Mouse (Mus musculus): ENCODE data around the gene Myod1.

The Myod1 gene

DNA sequence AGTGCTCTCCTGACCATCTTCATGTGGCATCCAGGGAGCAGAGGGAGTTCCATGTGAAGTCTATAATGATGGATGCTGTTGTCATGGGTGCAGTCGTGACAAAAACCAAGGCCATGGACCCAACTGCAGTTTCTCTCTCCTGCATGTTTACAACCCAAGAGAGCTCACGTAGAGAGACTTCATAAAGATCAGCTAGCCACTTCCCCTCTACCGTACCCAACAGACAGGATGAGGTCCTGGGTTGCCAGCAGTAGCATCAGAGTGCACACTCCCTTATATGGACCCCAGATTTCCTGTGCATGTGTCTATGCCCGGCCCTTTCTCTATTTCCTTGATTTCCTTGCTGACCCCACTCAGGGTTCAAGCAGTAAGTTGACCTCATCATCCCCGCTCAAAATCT, 15.4 kb downstream of the Myod1 start:
- no peak for DNase-seq (ENCODE audit: low spot score in 2 of 2)

DNA sequence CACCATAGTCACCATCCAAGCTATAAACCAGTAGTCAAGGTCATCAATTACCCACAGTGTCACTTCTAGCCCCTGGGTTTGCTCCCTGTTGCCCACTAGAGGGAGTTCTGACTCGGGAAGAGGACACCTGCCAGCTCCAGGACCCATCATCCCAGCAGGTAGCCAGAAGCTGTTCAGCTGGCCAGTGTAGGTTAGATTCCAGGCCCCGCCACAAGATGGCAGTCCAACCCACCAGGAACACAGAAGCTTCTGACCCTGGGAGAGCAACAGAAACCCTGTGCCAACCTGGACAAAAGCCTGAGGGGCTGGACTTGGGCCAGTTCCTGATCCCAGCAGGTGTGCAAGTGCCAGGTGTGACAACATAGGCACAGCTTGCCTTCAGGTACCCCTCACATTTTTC, 16.8 kb downstream of the Myod1 start:
- DNase-seq (ENCODE audit: low spot score in 2 of 2), result peak; percentile 68 to 77

DNA sequence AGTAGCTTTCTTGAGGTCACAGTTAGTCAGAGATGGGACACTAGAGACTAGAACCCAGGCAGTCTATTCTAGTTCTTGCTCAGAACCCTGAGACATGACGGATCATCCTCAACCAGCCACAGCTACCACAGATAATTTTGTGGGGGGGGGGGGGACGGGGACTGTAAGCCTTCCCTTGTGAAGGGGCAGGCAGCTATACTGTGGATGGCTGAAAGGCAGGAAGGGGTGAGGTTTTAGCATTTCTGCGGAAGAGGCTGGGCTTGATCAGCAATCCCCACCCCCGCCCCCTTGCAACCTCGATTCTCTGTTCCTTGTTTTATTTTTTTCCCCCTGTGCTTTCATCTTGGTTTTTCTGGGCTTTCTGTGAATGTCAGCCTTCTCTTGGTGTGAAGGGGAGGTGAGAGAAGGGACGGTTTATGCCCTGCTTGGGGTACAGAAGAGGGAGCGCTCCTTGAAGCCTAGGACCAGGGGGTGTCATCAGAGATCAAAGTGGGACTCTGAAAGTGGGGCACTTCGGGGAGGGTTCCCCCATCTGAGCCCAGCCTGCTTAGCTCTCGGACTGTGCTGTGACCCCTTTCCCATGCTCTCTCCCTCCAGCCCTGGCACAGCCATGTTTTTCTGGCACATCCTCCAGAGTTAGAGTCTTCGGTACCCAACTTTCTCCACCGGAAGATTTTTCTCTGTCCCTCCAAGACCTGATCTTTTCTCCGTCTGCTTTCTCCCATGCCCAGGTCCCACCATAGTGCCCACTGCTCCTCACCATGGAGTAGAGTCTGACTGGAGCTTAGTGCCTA, 17.6 kb downstream of the Myod1 start:
- no peak for DNase-seq (ENCODE audit: low spot score in 2 of 2)

DNA sequence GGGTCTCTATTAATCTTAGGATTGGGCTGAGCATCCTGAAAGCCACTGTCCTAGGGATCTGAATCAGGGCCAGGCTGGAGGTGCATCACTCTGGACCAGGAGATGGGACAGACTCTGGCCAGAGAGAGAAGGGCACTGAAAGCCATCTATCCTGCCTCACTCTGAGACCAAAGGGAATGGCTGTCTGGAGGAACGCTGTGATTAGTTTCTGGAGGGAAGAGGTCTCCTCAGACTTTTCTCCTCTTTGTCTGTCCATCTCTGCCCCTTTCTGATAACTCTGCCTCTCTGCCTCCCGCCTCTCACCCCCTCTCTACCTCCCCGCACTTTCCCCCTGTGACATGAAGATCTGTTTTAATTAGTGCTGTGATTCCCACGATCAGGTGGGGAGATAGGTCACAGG, 18.7 kb downstream of the Myod1 start:
- no peak for DNase-seq (ENCODE audit: low spot score in 2 of 2)

DNA sequence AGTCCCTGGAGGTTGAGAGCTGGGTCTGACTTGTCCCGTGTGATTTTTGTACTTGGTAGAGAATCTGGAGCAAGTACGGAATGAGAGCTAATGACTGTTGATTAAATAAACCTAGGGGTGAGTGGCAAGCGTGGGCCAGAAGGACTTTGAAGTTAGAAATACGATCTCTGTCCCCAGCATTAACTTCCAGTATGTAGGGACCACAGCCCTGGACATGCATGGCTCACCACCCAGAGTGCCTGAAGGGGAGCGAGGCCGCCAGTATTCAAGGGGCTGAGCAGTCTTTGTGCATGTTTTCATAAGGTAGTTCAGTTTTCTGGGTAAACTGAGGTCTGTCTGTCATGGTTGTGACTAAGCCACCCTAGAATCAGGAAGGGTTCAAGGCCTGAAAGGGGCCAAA, 19.3 kb downstream of the Myod1 start:
- no peak for DNase-seq (ENCODE audit: low spot score in 2 of 2)

DNA sequence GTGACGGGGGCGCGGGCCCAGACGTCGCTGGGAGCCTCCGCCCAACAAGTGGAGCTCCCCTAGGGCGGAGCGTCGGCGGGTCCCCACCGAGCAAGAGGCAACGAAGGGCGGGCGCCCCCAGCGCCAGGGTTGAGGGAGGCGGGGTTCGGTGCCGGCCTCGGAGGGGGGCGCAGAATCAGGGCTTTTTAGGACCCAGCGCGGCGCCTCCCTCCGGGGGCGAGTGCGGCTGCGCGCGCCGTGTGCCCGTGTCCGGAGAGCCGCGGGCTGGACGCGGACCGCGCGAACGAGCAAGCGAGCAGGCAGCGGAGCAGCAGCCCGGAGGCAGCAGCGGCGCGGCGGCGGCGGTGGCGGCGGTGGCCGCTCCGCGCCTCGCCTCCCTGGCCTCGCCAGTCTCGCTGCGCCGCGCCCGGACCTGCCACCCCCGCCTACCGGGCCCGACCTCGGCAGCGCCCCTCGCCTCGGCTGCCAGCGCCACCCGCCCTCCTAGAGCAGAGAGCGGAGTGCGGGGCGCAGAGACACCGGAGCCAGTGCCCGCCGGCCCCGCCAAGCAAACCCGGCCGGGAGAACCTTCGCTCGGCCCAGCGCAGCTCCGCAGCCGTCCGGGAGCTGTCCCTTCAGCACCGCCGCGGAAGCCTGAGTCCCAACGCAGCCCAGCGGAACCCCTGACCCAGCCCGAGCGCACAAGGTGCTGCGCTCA, 20.1 kb downstream of the Myod1 start, which contains the start of gene Kcnc1:
Kcnc1 (plus strand) TSS at position 267 of the 697 bp plus-strand sequence.
- peak; percentile 57 to 74 for DNase-seq (ENCODE audit: low spot score in 2 of 2)

DNA sequence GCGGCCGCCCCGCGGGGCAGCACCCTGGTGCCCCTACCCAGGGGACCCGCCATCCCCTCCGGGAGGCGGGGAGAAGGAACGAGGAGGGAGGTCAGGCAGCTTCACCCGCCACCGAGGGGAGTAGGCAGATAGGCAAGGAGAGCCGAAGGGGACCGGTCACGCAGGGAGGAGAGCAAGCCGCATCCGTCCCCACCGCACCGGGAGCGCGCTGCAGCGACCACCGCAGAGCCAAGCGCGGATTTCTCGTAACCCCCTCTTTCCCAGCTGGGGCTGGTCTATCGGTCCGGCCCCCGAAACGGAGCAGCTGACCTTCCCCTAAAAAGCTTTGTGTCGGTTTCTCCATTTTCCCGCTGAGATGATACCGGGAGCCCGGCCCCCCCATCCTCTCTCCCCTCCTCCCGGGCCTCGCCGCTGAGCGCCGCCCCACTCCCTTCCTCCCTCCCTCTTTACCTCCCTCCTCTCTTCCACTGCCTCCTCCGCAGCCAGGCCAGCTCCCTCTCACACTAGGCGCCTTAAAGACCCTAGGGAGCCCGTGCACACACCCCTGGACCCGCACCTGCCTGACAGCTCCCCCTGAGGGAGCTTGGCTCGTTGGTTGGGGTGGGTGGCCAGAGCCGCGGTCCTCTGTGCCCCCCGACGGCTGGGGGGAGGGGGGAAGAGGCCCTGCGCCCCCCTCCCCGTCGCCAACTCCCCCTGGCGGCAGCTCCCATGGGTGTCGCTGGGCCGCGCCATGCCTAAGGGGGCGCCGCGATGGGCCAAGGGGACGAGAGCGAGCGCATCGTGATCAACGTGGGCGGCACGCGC, 20.9 kb downstream of the Myod1 start:
- peak; percentile 62 to 69 for DNase-seq (ENCODE audit: low spot score in 2 of 2)

DNA sequence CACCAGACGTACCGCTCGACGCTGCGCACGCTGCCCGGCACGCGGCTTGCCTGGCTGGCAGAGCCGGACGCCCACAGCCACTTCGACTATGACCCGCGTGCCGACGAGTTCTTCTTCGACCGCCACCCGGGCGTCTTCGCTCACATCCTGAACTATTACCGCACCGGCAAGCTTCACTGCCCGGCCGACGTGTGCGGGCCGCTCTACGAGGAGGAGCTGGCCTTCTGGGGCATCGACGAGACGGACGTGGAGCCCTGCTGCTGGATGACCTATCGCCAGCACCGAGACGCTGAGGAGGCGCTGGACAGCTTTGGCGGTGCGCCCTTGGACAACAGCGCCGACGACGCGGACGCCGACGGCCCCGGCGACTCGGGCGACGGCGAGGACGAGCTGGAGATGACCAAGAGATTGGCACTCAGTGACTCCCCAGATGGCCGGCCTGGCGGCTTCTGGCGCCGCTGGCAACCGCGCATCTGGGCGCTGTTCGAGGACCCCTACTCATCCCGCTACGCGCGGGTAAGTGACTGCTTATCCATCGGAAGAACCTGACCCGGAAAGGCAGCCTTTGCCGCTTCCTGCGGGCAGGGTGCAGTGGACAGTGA, 21.6 kb downstream of the Myod1 start:
- DNase-seq (ENCODE audit: low spot score in 2 of 2), result no peak

DNA sequence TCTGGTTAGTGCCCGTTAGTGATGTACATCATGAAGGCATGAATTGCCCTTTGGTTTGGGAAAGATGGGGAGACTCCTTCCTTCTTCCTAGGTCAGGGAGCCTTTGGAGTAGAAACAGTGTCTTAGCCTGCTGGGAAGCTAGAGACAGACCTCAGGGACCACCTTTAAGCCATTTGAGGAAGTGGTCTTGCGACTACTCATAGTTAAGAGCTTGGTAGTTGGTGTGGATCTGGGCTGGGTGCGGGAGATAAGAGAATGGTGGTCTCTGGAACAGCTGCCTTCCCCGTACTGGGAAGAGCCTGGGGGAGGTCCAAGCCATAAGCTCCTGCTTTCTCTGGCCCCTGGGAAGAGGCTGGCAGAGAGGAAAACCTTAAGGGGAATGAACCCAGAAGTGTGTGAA, 22.3 kb downstream of the Myod1 start:
- DNase-seq (ENCODE audit: low spot score in 2 of 2), result no peak

DNA sequence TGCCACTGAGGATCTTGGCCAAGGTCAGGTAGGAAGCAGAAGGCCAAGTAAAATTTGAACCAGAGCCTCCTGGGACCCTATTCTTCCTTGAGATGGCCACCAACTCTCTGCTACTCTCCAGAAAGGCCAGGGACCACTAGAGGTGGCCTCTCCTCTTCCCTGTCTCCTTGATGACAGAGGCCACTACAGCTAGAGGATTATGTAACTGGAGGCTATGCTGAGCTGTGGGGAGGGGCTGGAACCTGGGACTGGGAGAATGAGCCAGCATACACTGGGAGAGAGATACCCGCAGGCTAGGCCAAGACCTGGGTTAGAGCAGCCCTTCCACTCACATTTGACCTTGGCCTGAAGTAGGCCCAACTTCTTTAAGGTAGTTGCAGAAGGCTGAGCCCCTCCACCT, 23.4 kb downstream of the Myod1 start:
- no peak for DNase-seq (ENCODE audit: low spot score in 2 of 2)

DNA sequence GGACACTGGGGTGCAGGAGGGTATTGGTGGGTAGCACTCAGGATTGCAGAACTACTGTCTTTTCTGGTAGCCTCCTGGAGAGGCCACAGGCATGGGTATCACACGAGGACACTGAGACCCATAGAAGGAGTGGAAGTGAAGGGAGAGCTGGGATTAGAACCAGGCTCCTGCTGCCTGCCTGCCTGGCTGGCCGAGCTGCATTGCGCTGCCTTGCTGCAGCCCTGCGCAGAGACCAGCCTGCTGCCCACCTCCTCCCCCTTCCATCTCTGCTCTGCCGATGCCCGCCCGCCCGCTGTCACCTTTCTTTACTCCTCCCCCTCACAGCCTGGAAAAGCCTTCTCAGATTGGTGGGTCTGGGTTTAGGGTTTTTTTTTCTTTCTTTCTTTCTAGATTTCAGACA, 24.1 kb downstream of the Myod1 start:
- DNase-seq (ENCODE audit: low spot score in 2 of 2), result no peak

DNA sequence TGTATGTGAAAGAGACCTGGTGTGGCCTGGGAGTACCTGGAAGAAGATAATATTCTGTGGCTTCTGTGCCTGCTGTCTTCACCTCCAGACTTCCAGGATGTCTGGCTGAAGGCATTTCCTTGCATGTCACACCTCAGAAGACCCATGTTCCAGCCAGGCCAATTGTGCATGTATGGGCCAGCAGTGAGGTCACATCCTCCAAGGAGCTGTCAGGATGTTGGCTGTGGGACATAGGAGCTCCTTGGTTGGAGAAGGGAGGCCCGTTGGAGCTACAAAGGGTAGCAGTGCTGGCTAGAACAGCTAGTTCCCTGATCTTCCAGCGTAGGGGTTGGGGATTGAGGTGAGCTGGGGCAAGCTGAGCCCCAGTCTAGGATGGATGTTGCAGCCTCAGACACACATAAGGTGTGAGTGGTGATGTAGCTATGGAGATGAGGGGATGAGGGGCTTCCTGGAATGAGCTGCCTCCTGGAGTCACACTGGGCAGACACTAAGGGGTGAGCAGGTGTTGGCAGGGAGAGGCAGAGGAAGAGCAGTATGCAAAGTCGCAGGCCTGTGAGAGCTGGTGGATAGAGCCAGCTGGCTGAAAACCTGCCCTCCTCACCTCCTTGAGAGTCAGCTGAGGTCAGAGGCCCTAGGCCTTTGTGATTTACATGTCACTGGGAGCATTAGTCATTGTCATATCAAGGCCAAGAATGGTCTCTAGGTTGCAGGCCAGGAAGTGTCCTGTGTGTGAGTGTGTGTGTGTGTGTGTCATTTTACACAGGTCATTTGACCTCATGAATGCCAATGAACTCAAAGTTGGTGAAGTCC, 25.3 kb downstream of the Myod1 start:
- no peak for DNase-seq (ENCODE audit: low spot score in 2 of 2)

DNA sequence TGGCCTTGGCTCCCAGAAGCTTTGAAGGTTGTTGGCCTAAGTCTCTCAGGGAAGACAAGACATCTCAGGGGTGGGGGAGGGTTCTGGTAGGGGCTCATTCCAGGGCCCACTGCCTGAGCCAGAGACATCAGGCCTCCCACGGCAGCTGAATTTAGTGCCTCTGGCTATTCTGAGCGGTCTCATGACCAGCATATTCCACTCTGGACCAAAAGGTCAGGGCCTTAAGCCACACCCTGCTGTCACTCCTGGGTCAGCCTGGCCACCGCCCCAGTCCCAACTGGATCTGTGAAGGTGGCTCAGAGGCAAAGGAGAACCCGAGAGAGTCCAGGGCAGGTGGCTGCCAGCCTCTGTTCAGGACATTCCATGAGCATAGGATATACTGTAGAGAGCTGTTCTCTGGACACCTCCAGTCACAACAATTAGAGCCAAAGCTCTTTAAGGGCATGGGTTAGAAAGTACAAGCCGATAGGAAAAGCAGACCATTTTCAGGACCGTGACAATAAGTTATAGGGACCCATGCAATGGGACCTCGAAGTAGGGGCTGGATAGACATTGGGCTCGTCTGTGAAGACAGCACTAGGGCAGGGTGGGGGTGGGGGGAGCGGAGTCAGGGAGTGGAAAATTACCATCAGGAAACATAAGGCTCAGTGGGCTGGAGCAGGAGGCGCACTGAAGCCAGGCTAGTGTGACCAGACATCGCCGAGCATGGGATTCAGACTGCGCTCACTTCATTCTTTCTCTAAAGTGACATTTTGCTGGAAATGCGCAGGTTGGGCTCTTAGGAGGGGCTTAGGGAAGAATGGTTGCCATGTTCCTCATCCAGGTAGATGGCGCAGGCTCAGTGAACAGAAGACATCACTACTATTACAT, 27.6 kb downstream of the Myod1 start:
- no peak for DNase-seq (ENCODE audit: low spot score in 2 of 2)

DNA sequence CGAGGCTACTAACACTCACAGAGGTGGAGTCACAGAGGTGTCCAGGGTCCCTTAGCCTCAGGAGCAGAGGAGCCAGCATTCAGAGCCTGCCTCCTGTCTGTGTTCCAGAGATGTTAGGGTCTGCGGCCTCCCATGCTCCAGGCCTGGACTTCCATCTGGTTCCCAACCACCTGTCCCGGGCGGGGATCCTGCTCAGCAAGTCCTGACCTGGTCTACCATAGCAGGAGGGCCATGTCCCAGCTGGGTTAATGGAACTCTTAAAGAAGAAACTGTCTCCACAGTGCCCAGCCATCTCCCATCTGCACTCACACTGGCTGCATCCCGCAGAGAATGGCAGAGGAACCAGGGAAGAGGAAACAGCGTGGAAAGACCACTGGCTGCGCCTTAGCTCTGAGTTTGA, 28.5 kb downstream of the Myod1 start:
- no peak for DNase-seq (ENCODE audit: low spot score in 2 of 2)

DNA sequence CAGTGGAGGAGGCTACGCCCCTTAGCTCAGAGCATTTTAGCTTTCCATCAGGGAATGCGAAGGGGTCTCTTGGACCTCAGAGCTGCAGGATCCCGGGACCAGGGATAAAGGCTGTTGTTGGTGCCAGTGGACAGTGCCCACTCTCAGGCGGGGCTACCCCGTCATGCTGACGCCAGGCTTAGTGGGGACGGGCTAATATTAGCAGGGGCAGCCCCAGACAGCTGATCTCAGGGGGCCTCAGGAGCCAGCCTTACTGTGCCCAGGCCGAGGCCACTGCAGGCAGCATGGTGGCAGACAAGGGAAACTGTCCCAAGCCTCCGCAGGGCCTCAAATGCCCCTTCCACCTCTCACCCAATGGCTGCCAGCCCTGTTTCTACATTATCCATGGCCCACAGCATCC, 32.3 kb downstream of the Myod1 start:
- DNase-seq (ENCODE audit: low spot score in 2 of 2), result no peak

DNA sequence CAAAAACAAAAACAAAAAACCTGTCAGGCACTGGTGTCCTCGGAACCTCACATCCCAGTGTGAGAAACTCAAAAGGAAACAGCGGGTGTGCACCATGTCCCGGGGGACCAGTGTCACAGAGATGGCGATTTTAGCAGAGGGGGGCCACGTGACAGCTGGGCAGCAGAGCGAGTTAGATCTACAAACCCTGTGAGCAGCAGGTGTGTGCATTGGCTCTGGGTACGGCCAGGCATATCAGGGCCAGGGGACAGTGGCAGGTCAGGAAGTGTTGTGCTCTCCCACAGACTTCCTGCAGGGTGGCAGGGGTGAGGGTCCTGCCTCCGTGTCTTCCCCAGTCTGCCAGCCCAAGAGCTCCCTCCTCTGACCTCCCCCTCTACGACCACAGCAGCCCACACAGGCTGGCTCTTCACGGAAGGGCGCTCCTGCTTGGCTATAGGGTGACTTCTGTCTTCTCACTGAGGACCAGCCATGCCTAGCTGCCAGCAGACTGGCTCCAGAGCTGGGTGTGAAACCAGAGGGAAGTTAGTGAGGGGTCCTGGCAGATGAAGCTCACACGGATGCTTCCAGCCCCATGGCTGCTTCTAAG, 33.0 kb downstream of the Myod1 start:
- DNase-seq (ENCODE audit: low spot score in 2 of 2), result no peak

DNA sequence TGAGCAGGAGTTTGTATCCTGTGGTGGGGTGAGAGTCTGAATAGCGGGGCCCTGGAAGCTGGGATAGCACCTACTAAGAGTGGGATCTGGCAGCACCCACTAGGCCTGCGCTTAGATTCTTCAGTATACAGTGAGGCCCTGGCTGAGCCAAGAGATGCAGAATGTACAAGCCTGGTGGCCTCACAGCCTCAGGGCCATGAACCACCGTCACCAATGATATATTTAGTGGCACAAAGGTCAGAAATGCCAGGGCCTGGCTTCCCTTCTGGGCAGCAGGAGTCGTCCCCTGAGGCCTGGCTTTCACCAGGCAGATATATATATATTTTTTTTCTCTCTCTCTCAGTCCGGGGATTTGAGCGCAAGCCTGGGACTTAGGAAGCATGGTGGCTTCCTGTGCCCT, 34.5 kb downstream of the Myod1 start:
- DNase-seq (ENCODE audit: low spot score in 2 of 2), result no peak

DNA sequence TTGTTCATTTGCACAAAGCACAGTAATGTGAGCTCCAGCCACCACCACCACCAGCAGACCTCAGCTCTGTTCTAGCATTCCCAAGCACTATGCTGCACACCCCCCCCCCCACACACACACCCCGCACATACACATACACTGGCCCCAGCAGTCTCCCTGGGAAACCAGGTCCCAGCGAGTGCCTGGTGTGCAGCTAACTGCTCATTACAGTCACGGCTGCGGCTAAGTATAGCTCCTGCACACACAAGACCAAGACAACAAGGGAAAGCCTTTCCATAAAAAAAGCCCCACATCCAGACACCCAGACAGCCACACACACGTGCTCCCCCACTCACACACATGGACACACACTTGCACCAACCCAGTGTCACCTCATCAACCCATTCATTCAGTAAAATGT, 36.5 kb downstream of the Myod1 start:
- DNase-seq (ENCODE audit: low spot score in 2 of 2), result no peak

DNA sequence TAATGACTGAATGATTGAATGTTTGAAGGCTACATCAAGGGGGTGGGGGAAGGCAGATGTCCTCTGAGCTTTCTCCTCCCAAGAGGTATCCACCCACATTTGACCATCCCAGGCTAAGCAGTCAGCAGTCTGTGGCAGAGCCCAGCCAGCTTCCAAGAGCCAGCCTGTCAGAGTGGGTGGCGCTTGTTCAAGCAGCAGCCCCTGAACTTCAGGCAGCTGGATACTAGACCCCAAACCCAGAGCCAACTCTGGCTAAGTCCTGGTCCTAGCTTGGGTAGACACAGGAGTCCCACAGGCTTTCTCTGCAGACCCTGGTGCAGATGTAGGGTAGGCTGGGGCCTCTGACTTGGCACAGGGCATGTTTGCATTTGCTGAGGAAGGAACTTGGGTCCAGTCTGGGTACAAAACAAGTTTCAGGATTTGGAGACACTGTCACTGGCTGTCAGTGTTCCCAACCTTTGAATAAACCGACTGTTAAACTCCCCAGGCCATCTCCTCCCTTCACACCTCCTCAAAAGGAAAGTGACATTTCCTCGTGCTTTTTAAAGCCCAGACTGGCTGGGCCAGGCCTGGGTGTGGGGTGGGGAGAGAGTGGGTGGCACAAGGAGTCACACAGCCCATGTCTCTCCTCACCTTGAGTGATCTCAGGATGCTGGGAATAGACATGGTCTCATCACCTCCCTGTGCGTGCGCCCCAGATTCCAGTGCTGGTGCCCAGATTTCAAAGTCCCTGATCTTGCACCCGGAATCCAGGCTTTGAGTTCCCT, 37.9 kb downstream of the Myod1 start:
- DNase-seq (ENCODE audit: low spot score in 2 of 2), result no peak
